Mouse (Mus musculus) liver, adult 2 months (tissue): ENCODE results near the gene Mta1. TPM values are rescaled to one million over a fixed set of nuclear protein-coding genes. Genes with fewer than 3 reads are reported as not detected.

Source experiments
- DNase-seq: peaks from one replicate; pipeline ENCODE4 v3.0.0-alpha.2; 2011; ENCODE audit warnings: low read depth, low spot score; ENCODE audit errors: extremely low read depth
- H3K27ac ChIP-seq: fragments of 200-500 bp; replicated peaks from 2 replicates; pipeline ENCODE4 v1.5.1; 2012; ENCODE audit warnings: low read depth, mild to moderate bottlenecking, control low read depth, inconsistent platforms, low read length; ENCODE audit not compliant: insufficient read depth
- H3K27me3 ChIP-seq: fragments of 200-500 bp; 2 replicates; pipeline ENCODE4 v1.6.1; 2012; ENCODE audit warnings: mild to moderate bottlenecking, moderate library complexity, low read length, inconsistent platforms; ENCODE audit not compliant: control insufficient read depth, insufficient read depth
- H3K36me3 ChIP-seq: fragments of 200-500 bp; 2 replicates; pipeline ENCODE4 v1.6.1; 2012; ENCODE audit warnings: low read length, inconsistent platforms; ENCODE audit not compliant: control insufficient read depth, insufficient read depth
- H3K4me1 ChIP-seq: fragments of 200-500 bp; 2 replicates; pipeline ENCODE4 v1.6.1; 2011; ENCODE audit warnings: low read length; ENCODE audit not compliant: control insufficient read depth, insufficient read depth
- H3K4me3 ChIP-seq: fragments of 200-500 bp; 2 replicates; pipeline ENCODE4 v1.5.1; 2011; ENCODE audit warnings: low read depth, mild to moderate bottlenecking, control low read depth, low read length, moderate library complexity; ENCODE audit not compliant: insufficient read depth
- H3K79me2 ChIP-seq: fragments of 200-500 bp; 2 replicates; pipeline ENCODE4 v1.6.1; 2012; ENCODE audit warnings: inconsistent platforms, mild to moderate bottlenecking, low read length, moderate library complexity; ENCODE audit not compliant: control insufficient read depth, insufficient read depth
- H3K9ac ChIP-seq: fragments of 200-500 bp; 2 replicates; pipeline ENCODE4 v1.6.1; 2012; ENCODE audit warnings: low read depth, mild to moderate bottlenecking, control low read depth, inconsistent platforms, low read length
- CTCF ChIP-seq: fragments of 200-500 bp; IDR thresholded peaks from 2 replicates; pipeline ENCODE4 v1.5.1; 2011; ENCODE audit warnings: low read depth, low read length, control low read depth
- POLR2A ChIP-seq: fragments of 200-500 bp; IDR thresholded peaks from 2 replicates; pipeline ENCODE4 v1.6.1; 2011; ENCODE audit warnings: low read length, control low read depth; ENCODE audit not compliant: insufficient read depth; ENCODE audit errors: extremely low read depth
- WGBS: fragments of 180-500 bp; shearing (Covaris S2); methylation state at CpG from one replicate; pipeline ENCODE4 v1.1.7; 2018; 5-methylcytosine and 5-hydroxymethylcytosine counted together
- polyA plus RNA-seq: library from polyadenylated mRNA; depleted of rRNA; stranded (reverse); fragments of >200 nt; gene quantifications from 2 replicates; pipeline ENCODE4 v1.2.3, GENCODE M21; 2012
- total RNA-seq: library from RNA; depleted of rRNA; stranded (reverse); fragments of >200 nt; gene quantifications from 2 replicates; pipeline ENCODE4 v1.2.3, GENCODE M21; 2014

Gene Mta1
- total and polyA plus RNA-seq, 2 experiments = 6.0 to 31.7 TPM

GRCm38 (mm10) chr12:113144886-113145285, 46.8 kb downstream of the Mta1 start:
- WGBS = 88% methylated on average over 16 of the region's 16 CpGs
- Histone ChIP-seq H3K27me3 (no peaks in the 10 kb centered on the region), H3K36me3 (no peaks in the 10 kb centered on the region; the same call in 1 of the 2 replicates), H3K27ac (no peak overlapping the region), H3K4me3 (no peak overlapping the region), H3K4me1 (peaks cover 5% of the 10 kb centered on the region), H3K79me2 (no peaks in the 10 kb centered on the region), H3K9ac (no peak overlapping the region)
- DNase-seq = no peak
- TF ChIP-seq CTCF = no peak
- TF ChIP-seq POLR2A = no peak

- no peak overlapping the region for H3K9ac ChIP-seq
- peaks cover 5% of the 10 kb centered on the region for H3K4me1 ChIP-seq
Observed at GRCm38 (mm10) chr12:113145591-113145990, 47.5 kb downstream of the Mta1 start.

GRCm38 (mm10) chr12:113146112-113147057, 48.3 kb downstream of the Mta1 start, which contains the start of gene Crip1:
TSS of gene Crip1 (plus strand) at chr12:113146316.
- Histone ChIP-seq H3K9ac (no peak within 1 kb of the TSS), H3K27me3 (no peaks in the 10 kb centered on the region), H3K79me2 (no peaks in the 10 kb centered on the region), H3K27ac (no peak within 1 kb of the TSS), H3K36me3 (no peaks in the 10 kb centered on the region; the same call in 1 of the 2 replicates), H3K4me3 (no peak within 1 kb of the TSS), H3K4me1 (peaks cover 9% of the 10 kb centered on the region)
- TF ChIP-seq POLR2A = no peak
- TF ChIP-seq CTCF = peak; percentile 81
- DNase-seq = peak; percentile 30
- WGBS = 32% methylated on average over 45 of the region's 45 CpGs

More at GRCm38 (mm10) chr12:113145591-113145990, 47.5 kb downstream of the Mta1 start:
- no peaks in the 10 kb centered on the region; the same call in 1 of the 2 replicates for H3K36me3 ChIP-seq
- H3K27me3 ChIP-seq = no peaks in the 10 kb centered on the region
- DNase-seq = no peak
- H3K79me2 ChIP-seq = no peaks in the 10 kb centered on the region
- H3K4me3 ChIP-seq = no peak overlapping the region
- TF ChIP-seq POLR2A = no peak
- no peak for TF ChIP-seq CTCF
- 75% methylated on average over 5 of the region's 5 CpGs for WGBS
- no peak overlapping the region for H3K27ac ChIP-seq

DNA sequence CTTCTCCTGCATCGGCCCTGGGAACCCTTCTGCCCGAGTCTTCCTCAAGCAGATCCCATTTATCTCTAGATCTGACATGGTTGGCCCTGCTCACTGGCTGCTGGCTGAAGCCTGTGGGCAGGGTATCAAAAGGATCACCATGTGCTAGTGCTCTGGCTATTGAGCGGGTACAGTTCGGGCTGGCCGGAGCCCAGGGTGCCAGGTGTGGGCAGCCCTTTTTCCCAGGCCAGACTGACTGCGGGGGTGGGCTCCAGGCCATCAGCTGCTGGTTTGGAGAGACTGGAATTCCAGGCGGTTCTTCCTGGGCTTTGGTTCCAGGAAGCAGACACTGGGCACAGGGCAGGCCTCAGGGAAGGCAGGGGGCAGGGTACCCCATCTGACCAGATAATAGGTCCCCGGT, 49.4 kb downstream of the Mta1 start:
- Histone ChIP-seq H3K79me2 (no peaks in the 10 kb centered on the region), H3K9ac (no peak overlapping the region), H3K27ac (no peak overlapping the region), H3K4me1 (peaks cover 9% of the 10 kb centered on the region), H3K36me3 (no peaks in the 10 kb centered on the region; the same call in 1 of the 2 replicates), H3K4me3 (no peak overlapping the region), H3K27me3 (no peaks in the 10 kb centered on the region)
- TF ChIP-seq POLR2A (no peak), CTCF (no peak)
- WGBS = 75% methylated on average over 8 of the region's 8 CpGs
- DNase-seq = peak; percentile 41

GRCm38 (mm10) chr12:113148381-113149035, 50.4 kb downstream of the Mta1 start:
- peaks cover 9% of the 10 kb centered on the region for H3K4me1 ChIP-seq
- no peak for TF ChIP-seq POLR2A
- TF ChIP-seq CTCF = peak; percentile 45
- no peaks in the 10 kb centered on the region for H3K27me3 ChIP-seq
- no peak overlapping the region for H3K27ac ChIP-seq
- no peaks in the 10 kb centered on the region for H3K79me2 ChIP-seq
- DNase-seq = peak; percentile 61
- no peaks in the 10 kb centered on the region; the same call in 1 of the 2 replicates for H3K36me3 ChIP-seq
- WGBS = 44% methylated on average over 16 of the region's 16 CpGs
- no peak overlapping the region for H3K9ac ChIP-seq
- H3K4me3 ChIP-seq = no peak overlapping the region
